Mouse (Mus musculus): ENCODE results near the gene Apba2. TPM values are rescaled to one million over a fixed set of nuclear protein-coding genes. Genes with fewer than 3 reads are reported as not detected.

The Apba2 gene
- polyA plus RNA-seq, 1 experiment from 2014 or later, result 0.27 TPM

- Histone ChIP-seq H3K9ac (no peak overlapping the region), H3K27me3 (no peaks in the 10 kb centered on the region), H3K4me3 (replicated peaks) (no peak overlapping the region), H3K9me3 (replicated peaks) (0 out of 2 replicates have a peak, but pooled peaks cover 4% of the 10 kb centered on the region), H3K4me2 (no peak overlapping the region), H3K4me1 (replicated peaks) (no peaks in the 10 kb centered on the region), H3K36me3 (no peaks in the 10 kb centered on the region), H3K27ac (no peak overlapping the region)
- DNase-seq, result no peak
- no peak for ATAC-seq (ENCODE audit: low read depth)
- WGBS (ENCODE audit: insufficient replicate concordance), result 43% methylated on average over 7 of the region's 7 CpGs
These were observed 68.2 kb downstream of the Apba2 start for GRCm38 (mm10) chr7:64569676-64570075.

- DNase-seq, result no peak
- H3K4me1 ChIP-seq (replicated peaks), result no peaks in the 10 kb centered on the region
- H3K9me3 ChIP-seq (replicated peaks), result 0 out of 2 replicates have a peak, but pooled peaks cover 4% of the 10 kb centered on the region
These were observed 69.4 kb downstream of the Apba2 start for GRCm38 (mm10) chr7:64570914-64571313.

GRCm38 (mm10) chr7:64574144-64574543, 72.6 kb downstream of the Apba2 start:
- Histone ChIP-seq H3K27me3 (no peaks in the 10 kb centered on the region), H3K27ac (no peak overlapping the region), H3K36me3 (no peaks in the 10 kb centered on the region), H3K9ac (no peak overlapping the region), H3K4me3 (replicated peaks) (no peak overlapping the region), H3K4me1 (replicated peaks) (no peaks in the 10 kb centered on the region), H3K4me2 (no peak overlapping the region), H3K9me3 (replicated peaks) (0 out of 2 replicates have a peak, but pooled peaks cover 4% of the 10 kb centered on the region)
- ATAC-seq (ENCODE audit: low read depth), result no peak
- DNase-seq, result no peak
- 66% methylated on average over 16 of the region's 16 CpGs for WGBS (ENCODE audit: insufficient replicate concordance)

More at GRCm38 (mm10) chr7:64570914-64571313, 69.4 kb downstream of the Apba2 start:
- H3K36me3 ChIP-seq, result no peaks in the 10 kb centered on the region
- no peak overlapping the region for H3K4me2 ChIP-seq
- H3K27ac ChIP-seq, result no peak overlapping the region
- no peak overlapping the region for H3K4me3 ChIP-seq (replicated peaks)
- WGBS (ENCODE audit: insufficient replicate concordance), result 66% methylated on average over 4 of the region's 4 CpGs
- H3K9ac ChIP-seq, result no peak overlapping the region
- H3K27me3 ChIP-seq, result no peaks in the 10 kb centered on the region
- no peak for ATAC-seq (ENCODE audit: low read depth)

GRCm38 (mm10) chr7:64576519-64576951, 75.0 kb downstream of the Apba2 start:
- no peak overlapping the region for H3K4me3 ChIP-seq (replicated peaks)
- H3K36me3 ChIP-seq, result no peaks in the 10 kb centered on the region
- no peaks in the 10 kb centered on the region for H3K4me1 ChIP-seq (replicated peaks)
- H3K4me2 ChIP-seq, result no peak overlapping the region
- no peaks in the 10 kb centered on the region for H3K27me3 ChIP-seq
- no peak overlapping the region for H3K9ac ChIP-seq
- ATAC-seq (ENCODE audit: low read depth) (no peak), DNase-seq (no peak)
- H3K9me3 ChIP-seq (replicated peaks), result 0 out of 2 replicates have a peak, but pooled peaks cover 4% of the 10 kb centered on the region
- no peak overlapping the region for H3K27ac ChIP-seq
- 39% methylated on average over 1 of the region's 1 CpGs for WGBS (ENCODE audit: insufficient replicate concordance)

GRCm38 (mm10) chr7:64578176-64578575, 76.7 kb downstream of the Apba2 start:
- no peak overlapping the region for H3K27ac ChIP-seq
- no peaks in the 10 kb centered on the region for H3K27me3 ChIP-seq
- 0 out of 2 replicates have a peak, but pooled peaks cover 4% of the 10 kb centered on the region for H3K9me3 ChIP-seq (replicated peaks)
- no peak overlapping the region for H3K9ac ChIP-seq
- no peak for DNase-seq
- H3K36me3 ChIP-seq, result no peaks in the 10 kb centered on the region
- H3K4me3 ChIP-seq (replicated peaks), result no peak overlapping the region
- H3K4me2 ChIP-seq, result no peak overlapping the region
- no peaks in the 10 kb centered on the region for H3K4me1 ChIP-seq (replicated peaks)
- whole genome bisulfite sequencing (ENCODE audit: insufficient replicate concordance), result 61% methylated on average over 6 of the region's 6 CpGs
- ATAC-seq (ENCODE audit: low read depth), result no peak

GRCm38 (mm10) chr7:64579887-64580286, 78.4 kb downstream of the Apba2 start:
- Histone ChIP-seq H3K36me3 (no peaks in the 10 kb centered on the region), H3K27me3 (no peaks in the 10 kb centered on the region), H3K9me3 (replicated peaks) (0 out of 2 replicates have a peak, but pooled peaks cover 8% of the 10 kb centered on the region), H3K4me1 (replicated peaks) (no peaks in the 10 kb centered on the region), H3K4me2 (no peak overlapping the region), H3K9ac (no peak overlapping the region), H3K27ac (no peak overlapping the region), H3K4me3 (replicated peaks) (no peak overlapping the region)
- DNase-seq, result no peak
- WGBS (ENCODE audit: insufficient replicate concordance), result 62% methylated on average over 4 of the region's 4 CpGs
- ATAC-seq (ENCODE audit: low read depth), result no peak

GRCm38 (mm10) chr7:64580293-64580692, 78.8 kb downstream of the Apba2 start:
- no peak overlapping the region for H3K4me3 ChIP-seq (replicated peaks)
- WGBS (ENCODE audit: insufficient replicate concordance), result 57% methylated on average over 4 of the region's 4 CpGs
- no peak overlapping the region for H3K27ac ChIP-seq
- no peak overlapping the region for H3K4me2 ChIP-seq
- no peaks in the 10 kb centered on the region for H3K27me3 ChIP-seq
- H3K9ac ChIP-seq, result no peak overlapping the region
- DNase-seq, result no peak
- H3K36me3 ChIP-seq, result no peaks in the 10 kb centered on the region
- no peak for ATAC-seq (ENCODE audit: low read depth)
- H3K9me3 ChIP-seq (replicated peaks), result 0 out of 2 replicates have a peak, but pooled peaks cover 8% of the 10 kb centered on the region
- no peaks in the 10 kb centered on the region for H3K4me1 ChIP-seq (replicated peaks)

GRCm38 (mm10) chr7:64582358-64582757, 80.9 kb downstream of the Apba2 start:
- Histone ChIP-seq H3K9me3 (replicated peaks) (0 out of 2 replicates have a peak, but pooled peaks cover 8% of the 10 kb centered on the region), H3K4me1 (replicated peaks) (no peaks in the 10 kb centered on the region), H3K4me2 (no peak overlapping the region), H3K4me3 (replicated peaks) (no peak overlapping the region), H3K9ac (no peak overlapping the region), H3K27me3 (no peaks in the 10 kb centered on the region), H3K27ac (no peak overlapping the region), H3K36me3 (no peaks in the 10 kb centered on the region)
- WGBS (ENCODE audit: insufficient replicate concordance), result 61% methylated on average over 8 of the region's 8 CpGs
- DNase-seq, result no peak
- no peak for ATAC-seq (ENCODE audit: low read depth)

GRCm38 (mm10) chr7:64583670-64584121, 82.2 kb downstream of the Apba2 start:
- Histone ChIP-seq H3K4me2 (no peak overlapping the region), H3K4me1 (replicated peaks) (no peaks in the 10 kb centered on the region), H3K27me3 (no peaks in the 10 kb centered on the region), H3K36me3 (no peaks in the 10 kb centered on the region), H3K9ac (no peak overlapping the region), H3K4me3 (replicated peaks) (no peak overlapping the region), H3K9me3 (replicated peaks) (0 out of 2 replicates have a peak, but pooled peaks cover 8% of the 10 kb centered on the region), H3K27ac (no peak overlapping the region)
- DNase-seq (no peak), ATAC-seq (ENCODE audit: low read depth) (no peak)
- WGBS (ENCODE audit: insufficient replicate concordance), result 63% methylated on average over 6 of the region's 6 CpGs

GRCm38 (mm10) chr7:64586133-64586532, 84.6 kb downstream of the Apba2 start:
- H3K4me1 ChIP-seq (replicated peaks), result no peaks in the 10 kb centered on the region
- no peaks in the 10 kb centered on the region for H3K36me3 ChIP-seq
- ATAC-seq (ENCODE audit: low read depth), result no peak
- no peak overlapping the region for H3K4me3 ChIP-seq (replicated peaks)
- H3K9ac ChIP-seq, result no peak overlapping the region
- 0 out of 2 replicates have a peak, but pooled peaks cover 4% of the 10 kb centered on the region for H3K9me3 ChIP-seq (replicated peaks)
- H3K4me2 ChIP-seq, result no peak overlapping the region
- no peak for DNase-seq
- no peaks in the 10 kb centered on the region for H3K27me3 ChIP-seq
- H3K27ac ChIP-seq, result no peak overlapping the region
- WGBS (ENCODE audit: insufficient replicate concordance), result 53% methylated on average over 4 of the region's 4 CpGs

GRCm38 (mm10) chr7:64586571-64586970, 85.1 kb downstream of the Apba2 start:
- Histone ChIP-seq H3K27ac (no peak overlapping the region), H3K9ac (no peak overlapping the region), H3K4me2 (no peak overlapping the region), H3K27me3 (no peaks in the 10 kb centered on the region), H3K4me1 (replicated peaks) (no peaks in the 10 kb centered on the region), H3K36me3 (no peaks in the 10 kb centered on the region), H3K4me3 (replicated peaks) (no peak overlapping the region), H3K9me3 (replicated peaks) (0 out of 2 replicates have a peak, but pooled peaks cover 4% of the 10 kb centered on the region)
- ATAC-seq (ENCODE audit: low read depth) (no peak), DNase-seq (no peak)
- 79% methylated on average over 3 of the region's 3 CpGs for WGBS (ENCODE audit: insufficient replicate concordance)

Data from liver, embryonic 13.5 days (tissue).